Mouse (Mus musculus): ENCODE results near the gene Akap10. TPM values are rescaled to one million over a fixed set of nuclear protein-coding genes. Genes with fewer than 3 reads are reported as not detected.

Gene Akap10
- 7.1 and 8.1 TPM in 2 replicates for polyA plus RNA-seq (2015; fragmentation: Nextera tagmentation; extraction: Ambion mirVana)

DNA sequence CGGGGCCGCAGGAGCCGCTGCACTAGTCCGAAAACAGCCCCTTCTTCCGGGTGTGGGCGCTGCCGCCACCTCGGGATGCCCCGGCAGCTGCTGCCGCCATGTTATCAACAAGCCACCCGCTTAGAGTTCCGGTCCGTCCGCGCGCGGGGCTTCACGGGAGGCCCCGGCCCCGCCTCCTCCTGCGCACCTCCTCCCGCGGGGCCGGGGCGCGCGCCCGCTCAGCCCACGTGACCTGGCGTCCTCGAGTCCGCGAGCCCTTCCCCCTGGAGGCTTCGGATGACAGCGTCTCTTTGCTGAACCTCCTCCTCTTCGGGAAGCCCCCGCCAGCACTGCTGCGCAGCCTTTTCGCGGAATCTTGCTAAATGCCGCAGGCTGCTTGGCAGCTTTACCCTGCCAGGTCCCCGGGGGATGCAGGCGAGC lies at the start of gene Akap10:
Gene Akap10, minus strand, starts transcription at position 155 of the 420 bp plus-strand sequence.
- TF ChIP-seq EP300 (optimal IDR thresholded peaks at IDR 0.05) = peak; percentile 0
- peak; percentile 22; the same call in 1 of the 2 replicates for TF ChIP-seq CTCF (IDR thresholded peaks at IDR 0.05; ENCODE audit: low read depth)
- H3K27ac ChIP-seq (replicated peaks) = peak within 1 kb of the TSS; percentile 96
- ATAC-seq (ENCODE audit: low FRiP score, low TSS enrichment) (peak; percentile 96), DNase-seq (ENCODE audit: low spot score) (peak; percentile 96)
- under 1% methylated on average over 42 of the region's 43 CpGs for WGBS
- H3K9ac ChIP-seq (ENCODE audit: low read length) = peak within 1 kb of the TSS; percentile 95
- peak within 1 kb of the TSS; percentile 95 for H3K4me3 ChIP-seq (ENCODE audit: low read depth, low read length)
- H3K9me3 ChIP-seq (ENCODE audit: control insufficient read depth, low read length) = no peaks in the 10 kb centered on the region
- H3K36me3 ChIP-seq (ENCODE audit: control insufficient read depth, insufficient read depth, low read length) = no peaks in the 10 kb centered on the region
- no peaks in the 10 kb centered on the region for H3K27me3 ChIP-seq (ENCODE audit: control insufficient read depth, insufficient read depth, low read length)
- H3K4me1 ChIP-seq (replicated peaks; ENCODE audit: control insufficient read depth, insufficient read depth) = no peaks in the 10 kb centered on the region
- H3K4me2 ChIP-seq (replicated peaks; ENCODE audit: low read depth) = peak within 1 kb of the TSS; percentile 78

DNA sequence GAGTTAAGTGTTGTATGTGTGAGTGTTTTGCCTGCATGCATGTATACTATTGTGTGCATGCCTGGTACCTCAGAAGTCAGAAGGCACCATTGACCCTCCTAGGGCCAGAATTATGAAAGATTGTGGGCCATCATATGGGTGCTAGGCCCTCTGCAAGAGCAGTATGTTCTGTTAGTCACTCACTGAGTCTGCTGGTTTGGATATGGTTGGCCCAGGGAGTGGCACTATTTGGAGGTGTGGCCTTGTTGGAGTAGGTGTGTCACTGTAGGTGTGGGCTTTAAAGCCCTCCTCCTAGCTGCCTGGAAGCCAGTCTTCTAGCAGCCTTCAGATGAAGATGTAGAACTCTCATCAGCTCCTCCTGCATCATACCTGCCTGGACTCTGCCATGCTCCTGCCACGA lies 45.7 kb upstream of the Akap10 start:
- Histone ChIP-seq H3K36me3 (ENCODE audit: control insufficient read depth, insufficient read depth, low read length) (no peaks in the 10 kb centered on the region), H3K4me3 (ENCODE audit: low read depth, low read length) (no peak overlapping the region), H3K9me3 (ENCODE audit: control insufficient read depth, low read length) (no peaks in the 10 kb centered on the region), H3K4me2 (replicated peaks; ENCODE audit: low read depth) (no peak overlapping the region), H3K27me3 (ENCODE audit: control insufficient read depth, insufficient read depth, low read length) (no peaks in the 10 kb centered on the region), H3K4me1 (replicated peaks; ENCODE audit: control insufficient read depth, insufficient read depth) (no peaks in the 10 kb centered on the region), H3K27ac (replicated peaks) (no peak overlapping the region), H3K9ac (ENCODE audit: low read length) (no peak overlapping the region)
- ATAC-seq (ENCODE audit: low FRiP score, low TSS enrichment) = no peak
- peak; percentile 37 for DNase-seq (ENCODE audit: low spot score)
- WGBS = 74% methylated on average over 1 of the region's 1 CpGs
- TF ChIP-seq EP300 (optimal IDR thresholded peaks at IDR 0.05) = no peak
- TF ChIP-seq CTCF (IDR thresholded peaks at IDR 0.05; ENCODE audit: low read depth) = no peak

DNA sequence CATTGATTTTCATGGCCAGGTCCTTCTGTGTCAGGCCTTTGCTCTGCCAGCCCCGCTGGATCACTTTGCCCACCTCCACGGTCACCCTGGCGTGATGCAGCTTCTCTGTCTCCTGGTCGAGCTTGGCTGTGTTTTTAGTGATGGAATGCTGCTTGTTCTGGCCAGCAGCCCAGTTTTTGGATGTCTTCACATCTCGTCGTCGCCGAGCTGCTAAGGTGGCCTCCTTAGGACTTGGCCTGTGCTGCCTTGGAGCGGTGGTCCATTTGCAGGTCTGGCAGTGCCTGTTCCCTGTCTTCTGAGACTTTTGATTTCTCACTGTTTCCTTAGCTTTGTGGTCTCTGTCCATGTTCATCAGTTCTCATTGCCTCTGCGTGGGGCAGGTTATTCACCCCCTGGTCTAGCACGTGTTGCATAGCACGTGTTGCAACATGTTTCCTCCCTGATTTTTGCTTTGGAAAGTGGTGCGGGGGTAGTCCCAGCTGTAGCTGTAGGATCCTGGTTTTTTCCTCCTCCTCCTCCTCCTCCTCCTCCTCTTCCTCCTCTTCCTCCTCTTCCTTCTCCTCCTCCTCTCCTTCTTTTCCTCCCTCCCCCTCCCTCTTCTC lies 44.2 kb upstream of the Akap10 start:
- H3K4me3 ChIP-seq (ENCODE audit: low read depth, low read length) = no peak overlapping the region
- ATAC-seq (ENCODE audit: low FRiP score, low TSS enrichment) (no peak), DNase-seq (ENCODE audit: low spot score) (no peak)
- H3K36me3 ChIP-seq (ENCODE audit: control insufficient read depth, insufficient read depth, low read length) = no peaks in the 10 kb centered on the region
- TF ChIP-seq CTCF (IDR thresholded peaks at IDR 0.05; ENCODE audit: low read depth) = no peak
- TF ChIP-seq EP300 (optimal IDR thresholded peaks at IDR 0.05) = no peak
- no peaks in the 10 kb centered on the region for H3K4me1 ChIP-seq (replicated peaks; ENCODE audit: control insufficient read depth, insufficient read depth)
- H3K27me3 ChIP-seq (ENCODE audit: control insufficient read depth, insufficient read depth, low read length) = no peaks in the 10 kb centered on the region
- 42% methylated on average over 13 of the region's 13 CpGs for WGBS
- H3K9ac ChIP-seq (ENCODE audit: low read length) = no peak overlapping the region
- no peaks in the 10 kb centered on the region for H3K9me3 ChIP-seq (ENCODE audit: control insufficient read depth, low read length)
- no peak overlapping the region for H3K27ac ChIP-seq (replicated peaks)
- no peak overlapping the region for H3K4me2 ChIP-seq (replicated peaks; ENCODE audit: low read depth)

DNA sequence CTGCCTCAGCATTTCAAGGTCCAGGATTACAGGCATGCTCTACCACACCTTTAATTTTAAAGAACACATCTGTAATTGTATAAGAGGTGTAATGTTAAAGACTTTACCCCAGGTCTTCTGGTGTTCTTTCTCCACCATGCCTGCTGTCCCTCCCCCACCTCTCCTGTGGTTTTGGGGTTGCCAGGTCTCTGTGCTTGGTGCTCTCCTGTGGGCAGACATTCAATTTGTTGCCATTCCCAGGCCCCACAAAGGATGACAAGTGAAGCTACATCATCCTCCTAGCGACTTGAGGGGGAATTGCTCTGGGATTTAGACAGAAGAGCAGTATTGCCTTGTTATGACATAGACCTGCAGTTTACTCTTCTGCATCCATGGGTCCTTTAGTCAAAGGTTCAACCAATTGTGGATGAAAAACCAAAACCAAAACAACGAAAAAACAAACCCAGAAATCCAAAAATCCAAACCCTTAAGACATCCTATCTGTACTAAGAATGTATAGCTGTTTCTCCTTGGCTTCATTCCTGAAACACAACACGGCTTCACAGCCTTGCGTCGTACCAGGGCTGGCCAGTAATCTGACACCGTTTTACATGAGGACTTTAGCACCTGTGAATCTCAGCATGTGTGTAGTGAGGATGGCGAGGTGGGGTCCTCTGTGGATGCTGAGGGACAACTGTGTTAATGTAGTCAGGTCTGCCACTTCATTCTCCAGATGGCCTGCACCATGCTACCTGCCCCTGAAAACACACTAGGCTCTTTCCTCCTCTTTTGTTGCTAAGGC lies 41.6 kb upstream of the Akap10 start:
- 44% methylated on average over 7 of the region's 7 CpGs for WGBS
- Histone ChIP-seq H3K36me3 (ENCODE audit: control insufficient read depth, insufficient read depth, low read length) (no peaks in the 10 kb centered on the region), H3K4me3 (ENCODE audit: low read depth, low read length) (no peak overlapping the region), H3K27ac (replicated peaks) (no peak overlapping the region), H3K9ac (ENCODE audit: low read length) (no peak overlapping the region), H3K4me2 (replicated peaks; ENCODE audit: low read depth) (no peak overlapping the region), H3K9me3 (ENCODE audit: control insufficient read depth, low read length) (no peaks in the 10 kb centered on the region), H3K27me3 (ENCODE audit: control insufficient read depth, insufficient read depth, low read length) (no peaks in the 10 kb centered on the region), H3K4me1 (replicated peaks; ENCODE audit: control insufficient read depth, insufficient read depth) (no peaks in the 10 kb centered on the region)
- TF ChIP-seq CTCF (IDR thresholded peaks at IDR 0.05; ENCODE audit: low read depth) (no peak), EP300 (optimal IDR thresholded peaks at IDR 0.05) (no peak)
- ATAC-seq (ENCODE audit: low FRiP score, low TSS enrichment) = no peak
- DNase-seq (ENCODE audit: low spot score) = no peak

DNA sequence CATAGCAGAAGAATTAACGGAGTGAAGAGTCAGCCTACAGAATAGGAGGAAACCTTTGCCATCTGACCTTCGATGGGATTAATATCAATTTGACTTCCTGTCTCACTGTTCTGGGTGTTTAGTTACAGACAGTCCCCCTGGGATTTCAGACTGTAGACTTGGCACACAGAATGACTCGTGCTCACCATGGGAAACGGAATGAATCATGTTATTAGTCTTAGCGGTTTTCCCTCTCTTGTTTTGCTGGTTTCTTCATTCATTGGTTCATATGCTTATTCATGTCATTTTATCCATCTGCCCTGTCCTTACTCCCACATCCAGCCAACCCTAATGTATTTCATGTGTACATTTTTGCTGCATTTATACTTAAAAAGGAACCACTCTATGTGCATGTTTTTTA lies 40.8 kb upstream of the Akap10 start:
- H3K4me2 ChIP-seq (replicated peaks; ENCODE audit: low read depth) = no peak overlapping the region
- DNase-seq (ENCODE audit: low spot score) = no peak
- 37% methylated on average over 5 of the region's 5 CpGs for WGBS

DNA sequence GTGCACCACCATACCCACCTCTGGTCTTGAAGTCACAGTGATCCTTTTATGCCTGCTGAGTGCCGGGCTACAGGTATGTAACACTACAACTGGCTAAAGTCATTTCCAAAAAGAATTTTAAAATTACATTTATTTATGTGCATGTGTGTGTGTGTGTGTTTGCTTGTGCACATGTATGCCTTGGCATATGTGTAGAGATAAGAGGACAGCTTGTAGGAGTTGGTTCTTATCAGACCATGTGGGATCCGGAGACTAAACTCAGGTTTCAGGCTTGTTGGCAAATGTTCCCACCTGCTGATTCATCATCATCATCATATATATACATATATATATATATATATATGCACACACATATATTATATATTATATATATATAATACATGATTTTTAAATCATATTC lies 38.8 kb upstream of the Akap10 start:
- Histone ChIP-seq H3K36me3 (ENCODE audit: control insufficient read depth, insufficient read depth, low read length) (no peaks in the 10 kb centered on the region), H3K9ac (ENCODE audit: low read length) (no peak overlapping the region), H3K4me2 (replicated peaks; ENCODE audit: low read depth) (no peak overlapping the region), H3K27me3 (ENCODE audit: control insufficient read depth, insufficient read depth, low read length) (no peaks in the 10 kb centered on the region), H3K4me3 (ENCODE audit: low read depth, low read length) (no peak overlapping the region), H3K9me3 (ENCODE audit: control insufficient read depth, low read length) (no peaks in the 10 kb centered on the region), H3K27ac (replicated peaks) (no peak overlapping the region), H3K4me1 (replicated peaks; ENCODE audit: control insufficient read depth, insufficient read depth) (no peaks in the 10 kb centered on the region)
- 81% methylated on average over 2 of the region's 2 CpGs for WGBS
- ATAC-seq (ENCODE audit: low FRiP score, low TSS enrichment) (no peak), DNase-seq (ENCODE audit: low spot score) (no peak)
- no peak for TF ChIP-seq CTCF (IDR thresholded peaks at IDR 0.05; ENCODE audit: low read depth)

More for the DNA sequence above, 40.8 kb upstream of the Akap10 start:
- Histone ChIP-seq H3K4me1 (replicated peaks; ENCODE audit: control insufficient read depth, insufficient read depth) (no peaks in the 10 kb centered on the region), H3K9ac (ENCODE audit: low read length) (no peak overlapping the region), H3K4me3 (ENCODE audit: low read depth, low read length) (no peak overlapping the region), H3K27ac (replicated peaks) (no peak overlapping the region), H3K27me3 (ENCODE audit: control insufficient read depth, insufficient read depth, low read length) (no peaks in the 10 kb centered on the region), H3K36me3 (ENCODE audit: control insufficient read depth, insufficient read depth, low read length) (no peaks in the 10 kb centered on the region), H3K9me3 (ENCODE audit: control insufficient read depth, low read length) (no peaks in the 10 kb centered on the region)
- TF ChIP-seq EP300 (optimal IDR thresholded peaks at IDR 0.05) (no peak), CTCF (IDR thresholded peaks at IDR 0.05; ENCODE audit: low read depth) (no peak)
- ATAC-seq (ENCODE audit: low FRiP score, low TSS enrichment) = no peak

Data from stomach, postnatal 0 days (tissue).